Mouse (Mus musculus) limb, embryonic 11.5 days (tissue): ENCODE results near the gene Mmaa. TPM values are rescaled to one million over a fixed set of nuclear protein-coding genes. Genes with fewer than 3 reads are reported as not detected.

Source experiments
- ATAC-seq: fragments of 200-750 bp; cut with Nextera tagmentation; 2 replicates; pipeline ENCODE4 v1.8.0; 2017; ENCODE audit warnings: low read depth; ENCODE audit not compliant: insufficient number of reproducible peaks, low FRiP score, low TSS enrichment
- DNase-seq: peaks from one replicate; pipeline ENCODE4 v3.0.0-alpha.2; 2015; ENCODE audit warnings: low spot score
- H3K27ac ChIP-seq: fragments of 300-500 bp; sonication (generic); replicated peaks from 2 replicates; pipeline ENCODE4 v1.5.1; 2014; ENCODE audit warnings: low read depth, mild to moderate bottlenecking, low read length
- H3K27me3 ChIP-seq: fragments of 300-500 bp; sonication (generic); 2 replicates; pipeline ENCODE4 v1.6.1; 2014; ENCODE audit warnings: mild to moderate bottlenecking, low read length, mixed read lengths; ENCODE audit not compliant: control insufficient read depth, insufficient read depth
- H3K36me3 ChIP-seq: fragments of 300-500 bp; sonication (generic); 2 replicates; pipeline ENCODE4 v1.6.1; 2014; ENCODE audit warnings: mild to moderate bottlenecking, low read length, moderate library complexity, mixed read lengths; ENCODE audit not compliant: control insufficient read depth, insufficient read depth
- H3K4me1 ChIP-seq: fragments of 300-500 bp; sonication (generic); 2 replicates; pipeline ENCODE4 v1.6.1; 2014; ENCODE audit warnings: low read length, mixed read lengths; ENCODE audit not compliant: control insufficient read depth, insufficient read depth
- H3K4me2 ChIP-seq: fragments of 300-500 bp; sonication (generic); 2 replicates; pipeline ENCODE4 v1.6.1; 2014; ENCODE audit warnings: low read depth, mild to moderate bottlenecking, moderate library complexity; ENCODE audit not compliant: severe bottlenecking
- H3K4me3 ChIP-seq: fragments of 300-500 bp; sonication (generic); 2 replicates; pipeline ENCODE4 v1.5.1; 2014; ENCODE audit warnings: low read depth, low read length
- H3K9ac ChIP-seq: fragments of 300-500 bp; sonication (generic); 2 replicates; pipeline ENCODE4 v1.6.1; 2014; ENCODE audit warnings: mild to moderate bottlenecking, low read length
- H3K9me3 ChIP-seq: fragments of 300-500 bp; sonication (generic); 2 replicates; pipeline ENCODE4 v1.6.1; 2016; ENCODE audit warnings: low read length; ENCODE audit not compliant: control insufficient read depth
- WGBS: fragments of 180-500 bp; shearing (Covaris S2); extraction: QIAGEN DNeasy Blood & Tissue Kit; methylation state at CpG from one replicate; pipeline ENCODE4 v1.1.7; 2014; 5-methylcytosine and 5-hydroxymethylcytosine counted together
- polyA plus RNA-seq: library from polyadenylated mRNA; unstranded; fragments of >200 nt; fragmentation: Nextera tagmentation; extraction: Ambion mirVana; gene quantifications from 2 replicates; pipeline ENCODE4 v1.2.1, GENCODE M21; 2014

Gene Mmaa
- polyA plus RNA-seq, 1 experiment from 2014 or later, result 12.5 TPM

GRCm38 (mm10) chr8:79329182-79329581 lies 34.4 kb upstream of the Mmaa start:
- WGBS, result 91% methylated on average over 4 of the region's 4 CpGs
- Histone ChIP-seq H3K4me3 (no peak overlapping the region), H3K9me3 (no peaks in the 10 kb centered on the region), H3K36me3 (no peaks in the 10 kb centered on the region), H3K9ac (no peak overlapping the region), H3K4me1 (no peaks in the 10 kb centered on the region), H3K27me3 (no peaks in the 10 kb centered on the region), H3K27ac (no peak overlapping the region), H3K4me2 (no peak overlapping the region)
- ATAC-seq, result no peak
- peak; percentile 9 for DNase-seq

- ATAC-seq (no peak), DNase-seq (no peak)
- Histone ChIP-seq H3K9ac (no peak overlapping the region), H3K4me1 (no peaks in the 10 kb centered on the region), H3K4me2 (no peak overlapping the region), H3K4me3 (no peak overlapping the region), H3K9me3 (no peaks in the 10 kb centered on the region), H3K27me3 (no peaks in the 10 kb centered on the region), H3K36me3 (no peaks in the 10 kb centered on the region), H3K27ac (no peak overlapping the region)
- WGBS, result 84% methylated on average over 6 of the region's 6 CpGs
These were observed 30.8 kb upstream of the Mmaa start for GRCm38 (mm10) chr8:79325510-79325909.

GRCm38 (mm10) chr8:79324928-79325327 lies 30.2 kb upstream of the Mmaa start:
- Histone ChIP-seq H3K4me1 (no peaks in the 10 kb centered on the region), H3K9ac (no peak overlapping the region), H3K4me2 (no peak overlapping the region), H3K27me3 (no peaks in the 10 kb centered on the region), H3K27ac (no peak overlapping the region), H3K4me3 (no peak overlapping the region), H3K9me3 (no peaks in the 10 kb centered on the region), H3K36me3 (no peaks in the 10 kb centered on the region)
- DNase-seq (no peak), ATAC-seq (no peak)
- 82% methylated on average over 5 of the region's 5 CpGs for WGBS

- Histone ChIP-seq H3K9me3 (no peaks in the 10 kb centered on the region), H3K9ac (no peak overlapping the region), H3K4me3 (no peak overlapping the region), H3K4me2 (no peak overlapping the region), H3K27me3 (no peaks in the 10 kb centered on the region), H3K36me3 (no peaks in the 10 kb centered on the region), H3K4me1 (no peaks in the 10 kb centered on the region), H3K27ac (no peak overlapping the region)
- DNase-seq (peak; percentile 18), ATAC-seq (no peak)
- 47% methylated on average over 3 of the region's 3 CpGs for WGBS
These were observed 29.3 kb upstream of the Mmaa start for GRCm38 (mm10) chr8:79324036-79324435.

- Histone ChIP-seq H3K27me3 (no peaks in the 10 kb centered on the region), H3K36me3 (no peaks in the 10 kb centered on the region), H3K9ac (no peak overlapping the region), H3K4me1 (no peaks in the 10 kb centered on the region), H3K27ac (no peak overlapping the region), H3K9me3 (no peaks in the 10 kb centered on the region), H3K4me3 (no peak overlapping the region), H3K4me2 (no peak overlapping the region)
- 64% methylated on average over 7 of the region's 7 CpGs for WGBS
- DNase-seq (no peak), ATAC-seq (no peak)
These were observed 28.4 kb upstream of the Mmaa start for GRCm38 (mm10) chr8:79323121-79323520.

GRCm38 (mm10) chr8:79310801-79311200 lies 16.1 kb upstream of the Mmaa start:
- WGBS, result 80% methylated on average over 2 of the region's 2 CpGs
- Histone ChIP-seq H3K27me3 (no peaks in the 10 kb centered on the region), H3K36me3 (no peaks in the 10 kb centered on the region), H3K4me1 (no peaks in the 10 kb centered on the region), H3K9me3 (no peaks in the 10 kb centered on the region), H3K4me2 (no peak overlapping the region), H3K9ac (no peak overlapping the region), H3K4me3 (no peak overlapping the region), H3K27ac (no peak overlapping the region)
- no peak for ATAC-seq
- DNase-seq, result no peak

GRCm38 (mm10) chr8:79305941-79306340 lies 11.2 kb upstream of the Mmaa start:
- 72% methylated on average over 5 of the region's 5 CpGs for WGBS
- H3K27ac ChIP-seq, result no peak overlapping the region
- no peaks in the 10 kb centered on the region for H3K36me3 ChIP-seq
- no peaks in the 10 kb centered on the region for H3K27me3 ChIP-seq
- no peaks in the 10 kb centered on the region for H3K9me3 ChIP-seq
- no peak overlapping the region for H3K4me3 ChIP-seq
- ATAC-seq (no peak), DNase-seq (no peak)
- H3K4me1 ChIP-seq, result 0 out of 2 replicates have a peak, but pooled peaks cover 2% of the 10 kb centered on the region
- H3K9ac ChIP-seq, result no peak overlapping the region
- no peak overlapping the region for H3K4me2 ChIP-seq

- Histone ChIP-seq H3K9ac (no peak overlapping the region), H3K27ac (no peak overlapping the region), H3K27me3 (no peaks in the 10 kb centered on the region), H3K4me1 (0 out of 2 replicates have a peak, but pooled peaks cover 2% of the 10 kb centered on the region), H3K4me2 (no peak overlapping the region), H3K36me3 (no peaks in the 10 kb centered on the region), H3K4me3 (no peak overlapping the region), H3K9me3 (no peaks in the 10 kb centered on the region)
- DNase-seq, result peak; percentile 4
- no peak for ATAC-seq
- 81% methylated on average over 3 of the region's 3 CpGs for WGBS
These were observed 6.8 kb upstream of the Mmaa start for GRCm38 (mm10) chr8:79301548-79301947.

GRCm38 (mm10) chr8:79299704-79300103 lies 5.0 kb upstream of the Mmaa start:
- WGBS, result 85% methylated on average over 5 of the region's 5 CpGs
- Histone ChIP-seq H3K36me3 (no peaks in the 10 kb centered on the region), H3K4me2 (no peak overlapping the region), H3K4me3 (no peak overlapping the region), H3K4me1 (0 out of 2 replicates have a peak, but pooled peaks cover 5% of the 10 kb centered on the region), H3K9me3 (no peaks in the 10 kb centered on the region), H3K27ac (no peak overlapping the region), H3K9ac (no peak overlapping the region), H3K27me3 (no peaks in the 10 kb centered on the region)
- no peak for DNase-seq
- ATAC-seq, result no peak
